Mouse (Mus musculus): ENCODE data around the gene Zfp385c.
"Not testable (repeated sequence)": the region's sequence is repeated elsewhere in the genome, so short reads cannot be mapped to it uniquely, and the experiment has no call there.

Zfp385c gene

DNA sequence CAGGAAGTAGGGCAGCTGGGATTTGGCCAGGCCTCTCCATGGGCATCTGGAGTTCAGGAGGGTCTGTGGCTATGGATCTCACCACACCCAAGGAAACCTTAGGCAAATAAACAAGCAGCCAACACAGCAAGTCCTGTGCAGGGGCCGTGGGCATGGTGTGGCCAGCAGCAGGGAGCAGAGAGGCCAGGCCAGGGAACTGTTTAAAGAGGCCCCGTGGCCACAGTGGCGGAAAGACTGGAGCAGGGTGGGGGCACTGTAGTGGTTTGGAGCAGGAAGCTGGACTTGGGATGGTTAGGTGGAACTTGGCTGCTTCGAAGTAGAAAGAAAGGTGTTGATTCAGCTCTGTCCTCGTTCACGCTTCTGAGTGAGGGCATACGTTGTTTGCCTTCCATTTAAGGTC is 5.0 kb downstream of the Zfp385c start:
- no peak for DNase-seq

DNA sequence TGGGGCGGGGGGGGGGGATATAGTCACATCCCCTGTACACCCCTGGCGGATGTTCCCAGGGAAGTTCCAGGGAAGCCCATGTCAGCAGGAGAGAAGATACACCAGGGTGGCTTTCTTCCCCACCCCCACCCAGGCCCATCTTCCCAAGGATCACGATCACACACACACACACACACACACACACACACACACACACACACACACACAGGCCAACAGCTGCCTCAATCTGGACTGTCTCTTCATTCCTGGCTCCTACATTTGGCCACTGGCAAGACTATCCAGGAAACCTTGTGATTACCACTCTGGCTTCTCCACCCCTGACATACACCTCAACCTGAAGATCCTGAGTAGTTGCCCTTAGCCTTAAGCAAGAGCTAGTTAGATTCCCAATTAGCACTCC is 6.9 kb downstream of the Zfp385c start:
- no peak for DNase-seq

DNA sequence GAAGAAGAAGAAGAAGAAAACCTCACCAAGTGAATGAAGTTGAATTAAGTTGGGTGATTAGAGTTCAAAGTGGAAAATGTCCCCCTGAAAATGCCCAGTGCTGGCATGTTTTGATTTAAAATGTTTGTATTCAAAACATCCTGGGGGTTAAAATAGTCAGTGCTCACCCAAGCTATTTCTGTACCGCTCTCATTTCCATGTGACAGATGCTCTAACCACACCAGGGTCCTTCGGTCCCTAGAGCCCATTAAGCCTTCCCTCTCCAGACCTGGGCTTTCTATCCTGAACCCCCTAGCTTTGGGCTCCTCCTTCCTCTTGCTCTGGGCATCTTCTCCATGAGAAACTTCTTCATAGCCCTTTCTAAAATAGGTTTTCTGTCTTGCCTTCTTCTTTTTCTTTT is 8.2 kb downstream of the Zfp385c start:
- no peak for DNase-seq

DNA sequence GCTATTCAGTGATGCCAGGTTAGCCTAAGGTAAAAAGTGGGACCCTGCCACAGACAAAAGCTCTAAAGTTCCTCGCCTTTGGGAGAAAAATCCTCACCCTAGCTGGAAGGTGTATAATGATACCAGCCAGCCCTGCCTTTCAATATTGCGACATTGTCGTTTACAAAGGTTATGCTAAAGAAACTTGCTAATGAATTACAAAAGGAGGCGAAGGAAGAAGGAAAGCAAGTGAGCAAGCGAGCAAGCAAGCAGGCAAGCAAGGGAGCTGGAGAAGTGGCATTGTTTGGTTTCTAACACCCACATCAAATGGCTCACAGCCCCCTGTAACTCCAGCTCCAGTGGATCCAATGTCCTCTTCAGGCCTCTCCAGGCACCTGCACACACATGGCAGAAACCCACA is 9.7 kb downstream of the Zfp385c start:
- DNase-seq = no peak

DNA sequence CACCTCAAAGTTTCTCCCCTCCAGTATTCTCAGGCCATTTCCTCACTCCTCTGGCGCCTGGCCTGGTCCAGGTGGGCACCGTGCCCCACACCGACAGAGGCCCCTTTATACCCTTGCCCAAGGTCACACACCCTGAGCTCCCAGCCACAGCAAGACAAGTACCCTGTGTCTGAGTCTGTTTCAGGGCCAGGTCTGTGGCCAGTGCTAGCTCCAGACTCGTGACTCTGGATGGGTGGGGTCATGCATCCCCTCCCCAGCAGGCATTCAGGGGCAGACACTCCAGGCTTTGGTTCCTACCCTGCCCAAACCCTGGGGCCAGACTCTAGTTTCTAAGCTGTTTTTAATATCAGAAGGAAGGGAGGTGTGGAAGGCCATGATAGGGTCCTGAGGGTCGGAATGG is 10.4 kb downstream of the Zfp385c start:
- DNase-seq = no peak

DNA sequence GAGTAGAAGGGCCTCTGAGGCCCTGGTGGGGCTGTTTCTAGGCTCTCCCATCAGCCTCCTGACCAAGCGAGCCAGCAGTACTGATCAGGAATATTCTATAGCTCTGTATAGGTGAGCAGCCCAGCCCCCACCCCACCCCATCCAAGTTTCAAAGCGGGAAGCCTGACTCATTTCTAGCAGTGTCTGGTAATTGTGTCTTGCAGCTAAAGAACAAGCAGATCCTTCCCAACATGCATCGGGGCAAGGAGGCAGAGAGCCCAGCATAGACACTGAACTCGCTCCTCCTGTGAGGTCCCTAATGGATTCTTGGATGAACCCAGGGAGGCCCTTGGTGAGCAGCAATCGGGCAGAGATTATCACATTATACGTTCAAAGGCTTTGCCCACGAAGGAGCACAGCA is 14.4 kb downstream of the Zfp385c start:
- no peak for DNase-seq

DNA sequence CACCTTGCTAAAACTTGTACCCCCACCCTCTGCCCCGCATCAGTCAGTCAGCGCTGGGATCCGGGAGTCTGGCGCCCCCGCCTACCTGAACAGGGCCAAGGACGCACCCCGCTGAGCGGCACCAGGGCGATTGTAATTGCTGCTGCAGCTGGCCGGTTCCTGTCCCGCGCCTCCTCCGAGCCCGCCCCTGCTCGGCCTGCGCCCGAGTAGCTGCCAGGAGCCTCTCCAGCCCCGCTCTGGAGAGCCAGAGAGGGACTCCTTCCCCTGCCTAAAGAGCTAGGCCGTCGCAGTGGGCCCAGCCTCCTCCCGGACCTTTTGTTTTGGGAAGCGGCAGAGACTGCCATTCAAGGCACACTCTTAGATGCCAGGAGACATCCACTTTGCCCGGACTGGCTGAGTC is 19.1 kb downstream of the Zfp385c start:
- no peak for DNase-seq

DNA sequence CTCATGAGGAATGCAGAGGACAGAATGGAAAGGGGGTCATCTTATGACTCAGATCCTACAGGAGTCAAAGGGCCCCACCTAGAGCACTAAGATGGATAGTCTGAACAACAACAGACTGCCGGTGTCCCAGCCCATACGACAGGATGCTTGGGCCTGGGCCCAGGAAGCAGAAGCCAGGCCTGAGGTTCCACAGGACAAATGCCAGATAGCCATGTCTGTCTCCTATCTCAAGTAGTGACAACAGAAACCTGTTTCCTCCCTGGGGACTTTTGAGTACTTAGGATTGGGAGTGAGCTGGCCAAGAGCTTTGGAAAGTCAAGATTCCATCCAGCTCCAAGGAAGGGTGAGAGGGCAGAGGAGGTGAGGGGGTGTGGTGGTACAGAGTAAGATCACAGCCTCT is 20.3 kb downstream of the Zfp385c start:
- no peak for DNase-seq

DNA sequence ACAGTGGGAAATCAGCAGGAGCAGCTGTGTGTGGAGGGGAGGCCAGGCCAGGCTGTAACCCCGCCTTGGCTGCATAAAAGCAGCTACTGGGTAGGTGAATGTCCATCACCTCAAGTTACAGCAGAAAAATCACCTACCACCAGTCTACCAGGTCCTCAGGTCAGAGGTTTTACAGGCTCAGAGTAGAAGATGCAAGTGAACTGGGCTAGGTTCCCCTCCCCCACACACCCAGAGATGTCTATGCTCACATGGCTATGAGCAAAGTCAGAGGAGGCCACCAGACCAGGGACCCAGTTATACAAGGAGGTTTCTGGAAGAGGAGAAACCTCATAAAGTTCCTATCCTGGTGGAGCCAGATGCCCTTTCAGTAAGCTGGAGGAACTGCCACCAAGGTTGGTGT is 21.2 kb downstream of the Zfp385c start:
- DNase-seq = no peak

DNA sequence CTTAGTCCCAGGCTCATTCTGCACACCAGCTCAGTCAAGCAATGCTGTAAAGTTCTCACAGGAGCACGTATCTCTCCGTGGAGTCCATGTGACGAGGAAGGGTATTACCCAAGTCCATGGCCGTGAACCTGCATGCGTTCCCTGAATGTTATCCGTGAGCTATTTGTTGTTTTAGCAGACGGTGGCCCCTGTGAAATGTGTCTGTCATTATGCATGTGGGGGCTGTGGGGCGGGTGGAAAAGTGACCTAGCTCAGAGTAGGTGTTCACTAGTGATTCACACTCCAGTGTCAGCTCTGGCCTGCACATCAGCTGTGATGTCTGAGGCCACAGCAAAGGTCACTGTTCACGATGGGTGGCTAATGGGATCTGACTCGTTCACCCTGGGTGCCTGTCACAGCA is 32.4 kb downstream of the Zfp385c start:
- DNase-seq = no peak

DNA sequence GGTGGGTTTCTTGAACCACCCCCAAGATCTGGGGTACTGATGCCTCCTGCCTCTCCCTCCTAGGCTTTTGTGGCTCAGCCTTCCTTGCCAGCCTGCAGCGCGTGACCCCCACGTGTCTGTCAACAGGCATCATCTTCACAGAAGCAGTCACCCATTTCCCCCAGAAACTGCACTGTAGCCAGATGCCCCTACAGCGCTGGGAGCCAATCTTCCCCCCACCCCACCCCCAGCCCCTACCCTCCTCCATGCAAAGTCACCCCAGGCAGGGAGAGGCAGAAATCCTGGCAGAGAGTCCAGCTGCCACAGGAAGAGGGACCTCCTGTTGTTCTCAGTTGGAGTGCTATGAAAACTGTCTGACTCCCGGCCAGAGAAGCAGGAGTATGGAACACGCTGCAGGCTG is 35.8 kb downstream of the Zfp385c start:
- no peak for DNase-seq

DNA sequence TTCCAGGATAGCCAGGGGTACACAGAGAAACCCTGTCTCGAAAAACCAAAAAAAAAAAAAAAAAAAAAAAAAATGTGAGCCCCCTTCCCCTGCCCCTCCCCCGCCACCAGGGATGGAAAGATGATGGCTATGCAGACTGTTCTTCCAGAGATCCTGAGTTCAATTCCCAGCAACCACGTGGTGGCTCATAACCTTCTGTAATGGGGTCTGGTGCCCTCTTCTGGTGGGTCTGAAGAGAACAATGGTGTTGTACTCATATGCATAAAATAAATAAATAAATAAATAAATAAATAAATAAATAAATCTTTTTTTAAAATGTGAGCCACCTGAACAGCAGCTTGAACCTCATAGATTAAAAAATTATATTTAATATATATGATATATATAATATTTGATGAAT is 36.7 kb downstream of the Zfp385c start:
- DNase-seq = not testable (repeated sequence)

DNA sequence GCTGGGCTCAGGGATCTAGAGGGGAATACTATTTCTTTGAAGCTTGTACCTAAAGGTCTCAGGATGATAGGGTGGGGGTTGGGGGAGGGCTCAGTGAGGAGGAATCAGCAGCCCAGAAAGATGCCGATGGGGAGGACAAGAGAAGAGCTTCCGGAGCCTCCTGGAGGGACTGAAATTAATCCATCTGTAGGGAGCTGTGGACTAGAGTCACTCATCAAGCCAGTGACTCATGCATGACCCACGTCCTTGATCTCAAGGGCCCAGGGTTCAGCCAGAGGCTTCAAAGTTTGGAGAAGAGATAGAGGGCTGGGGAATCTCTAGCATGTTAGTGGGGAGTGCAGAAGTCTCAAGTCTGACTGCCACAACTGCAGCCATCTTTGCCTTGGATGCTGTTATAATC is 40.5 kb downstream of the Zfp385c start:
- no peak for DNase-seq

DNA sequence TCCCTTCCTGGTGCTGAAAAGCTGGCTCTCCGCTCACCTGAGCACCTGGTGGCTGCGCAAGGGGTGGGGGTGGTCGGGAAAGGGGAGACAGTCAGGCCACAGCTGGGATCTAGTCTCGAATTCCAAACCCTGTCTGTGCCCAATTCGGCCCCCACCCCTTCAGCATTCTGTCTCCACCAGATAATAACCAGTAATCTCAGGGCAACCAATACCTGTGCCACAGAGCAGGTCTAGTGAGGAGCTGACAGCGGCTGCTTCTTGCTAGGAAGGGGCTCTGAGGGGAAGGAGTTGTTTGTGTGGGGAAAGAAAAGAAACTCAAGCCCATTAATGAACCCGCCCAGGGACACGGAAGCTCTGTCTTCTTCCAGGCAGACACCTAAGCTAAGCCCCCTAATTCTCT is 41.0 kb downstream of the Zfp385c start:
- DNase-seq = no peak

DNA sequence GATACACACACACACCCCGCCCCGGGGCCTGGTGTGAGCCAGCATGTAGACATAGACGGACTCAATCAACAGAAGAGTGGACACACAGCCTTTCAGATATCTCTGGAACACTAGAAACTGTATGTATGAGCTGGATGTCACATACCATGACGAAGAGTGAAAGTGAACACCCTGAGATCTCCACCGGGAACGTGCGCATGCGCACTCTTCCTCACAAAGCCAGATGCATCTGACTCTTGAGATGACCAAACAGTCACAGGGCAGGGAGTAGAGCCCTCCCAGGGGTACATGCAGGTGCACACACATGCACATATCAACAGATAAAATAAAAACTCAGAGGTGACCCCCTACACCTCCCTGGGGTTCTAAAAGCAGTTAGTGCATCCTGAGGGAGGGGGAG is 43.9 kb downstream of the Zfp385c start:
- no peak for DNase-seq

DNA sequence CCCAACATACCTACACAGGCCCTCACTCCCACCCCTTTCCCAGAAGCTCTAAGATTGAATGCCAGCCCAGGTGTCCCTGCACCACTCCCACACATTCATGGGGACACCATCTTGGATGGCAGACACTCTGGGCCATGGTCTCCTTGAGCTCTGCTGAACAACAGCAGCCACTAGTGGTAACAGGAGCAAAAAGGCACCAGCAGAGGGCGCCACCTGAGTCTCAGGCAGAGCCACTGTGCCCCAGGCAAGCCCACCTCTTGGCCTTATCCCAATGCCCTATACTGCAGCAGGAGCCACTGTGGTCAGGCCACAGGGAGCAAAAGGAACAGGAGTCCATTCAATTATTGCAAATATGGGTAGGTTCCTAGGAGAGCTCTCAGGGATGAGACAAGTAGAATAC is 46.0 kb downstream of the Zfp385c start:
- peak in 1 of 2 experiments; percentile 52 for DNase-seq

DNA sequence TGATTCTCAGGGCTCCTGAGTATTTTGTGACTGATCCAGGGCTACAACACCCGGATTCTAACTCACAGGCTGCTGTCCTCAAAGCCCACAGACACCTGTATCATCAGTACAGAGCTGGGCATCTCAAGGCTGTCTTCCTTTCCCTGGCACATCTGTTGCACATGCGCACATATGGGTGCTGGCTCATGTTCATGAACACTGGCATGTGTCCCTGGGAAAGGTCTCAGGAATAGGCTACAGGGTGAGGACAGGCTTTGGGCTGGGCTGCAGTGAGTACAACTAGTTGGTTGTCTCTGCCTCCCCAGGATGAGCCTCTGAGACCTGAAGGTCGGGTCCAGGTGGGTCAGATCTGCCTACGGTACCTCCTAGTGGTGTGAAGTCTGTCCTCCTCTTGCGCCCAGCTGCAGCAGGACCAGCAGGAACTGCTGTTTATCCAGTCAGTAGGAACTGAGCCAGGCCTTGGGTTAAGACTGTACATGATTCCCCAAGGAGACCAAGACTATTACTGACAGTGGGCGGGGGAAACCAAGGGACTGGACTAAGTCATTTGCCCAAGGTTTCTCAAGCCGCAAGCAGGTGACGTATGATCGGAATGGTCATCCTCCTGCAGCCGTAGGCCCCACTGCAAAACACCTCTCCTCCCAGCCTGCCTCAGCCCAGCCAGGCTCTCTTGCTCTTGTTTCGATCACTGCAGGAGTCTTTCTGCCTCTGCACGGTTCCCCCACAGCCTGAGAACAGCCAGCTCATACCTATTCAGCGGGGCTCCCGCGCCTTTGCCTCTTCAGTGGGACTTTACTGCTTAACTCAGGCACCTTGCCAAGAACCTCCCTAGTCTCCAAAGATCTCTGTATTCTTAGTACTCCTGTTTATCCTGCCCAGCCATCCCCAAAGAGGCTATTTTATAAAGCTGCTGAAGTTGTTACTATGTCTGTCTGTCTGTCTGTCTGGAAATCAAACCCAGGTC is 48.4 kb downstream of the Zfp385c start:
- DNase-seq = no peak

DNA sequence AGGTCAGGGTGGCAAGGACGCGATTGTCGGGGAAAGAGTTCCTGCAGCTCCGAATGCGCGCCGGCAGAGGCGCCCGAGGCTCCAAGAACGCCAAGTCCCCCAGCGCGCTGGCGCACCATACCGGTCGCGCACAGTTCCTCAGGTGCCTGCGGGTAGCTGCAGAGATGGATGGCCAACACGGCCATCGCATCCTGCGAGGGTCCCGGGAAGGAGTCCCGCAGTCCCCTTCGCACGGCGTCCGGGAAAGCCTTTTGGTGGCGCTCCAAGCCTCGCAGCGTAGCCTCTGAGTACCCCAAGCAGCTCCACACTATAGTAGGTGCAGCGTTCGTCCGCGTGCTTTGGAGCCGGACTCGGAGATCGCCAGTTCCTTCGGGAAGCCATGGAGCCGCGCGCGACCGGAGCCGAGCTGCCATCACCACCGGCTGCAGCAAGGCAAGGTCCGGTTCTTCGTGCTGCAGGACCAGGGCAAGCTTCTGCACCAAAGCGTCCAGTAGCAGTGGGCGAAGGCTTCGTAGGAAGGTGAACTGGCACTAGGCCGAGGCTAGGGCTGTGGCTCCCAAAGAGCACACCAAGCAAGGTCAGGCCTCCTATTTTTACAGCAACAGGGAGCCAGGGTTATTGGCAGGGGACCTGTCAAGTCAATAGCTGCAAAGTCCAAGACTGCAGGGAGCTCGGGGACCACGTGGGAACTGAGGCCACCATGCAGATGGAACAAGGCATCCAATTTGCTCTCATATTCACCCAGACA is 51.9 kb downstream of the Zfp385c start:
- peak; percentile 11 to 26 for DNase-seq

DNA sequence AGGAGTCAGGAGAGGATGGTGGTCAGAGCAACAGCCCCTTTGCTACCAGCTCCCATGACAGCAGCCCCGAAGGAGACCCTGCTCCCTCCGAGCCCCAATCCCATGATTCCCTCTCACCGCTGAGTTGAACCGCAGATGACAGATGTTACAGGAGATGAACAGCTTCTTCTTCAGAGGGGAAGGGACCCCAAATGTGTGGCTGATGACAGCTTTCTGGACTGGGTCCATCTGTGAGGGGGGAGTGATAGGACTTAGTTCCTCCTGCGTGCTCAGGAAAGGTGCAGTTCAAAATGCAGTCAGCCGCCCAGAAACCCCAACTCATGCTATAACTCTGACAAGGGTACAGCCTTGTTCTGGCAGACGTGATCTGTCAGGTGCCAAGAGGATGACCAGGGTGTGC is 57.7 kb downstream of the Zfp385c start:
- no peak for DNase-seq

DNA sequence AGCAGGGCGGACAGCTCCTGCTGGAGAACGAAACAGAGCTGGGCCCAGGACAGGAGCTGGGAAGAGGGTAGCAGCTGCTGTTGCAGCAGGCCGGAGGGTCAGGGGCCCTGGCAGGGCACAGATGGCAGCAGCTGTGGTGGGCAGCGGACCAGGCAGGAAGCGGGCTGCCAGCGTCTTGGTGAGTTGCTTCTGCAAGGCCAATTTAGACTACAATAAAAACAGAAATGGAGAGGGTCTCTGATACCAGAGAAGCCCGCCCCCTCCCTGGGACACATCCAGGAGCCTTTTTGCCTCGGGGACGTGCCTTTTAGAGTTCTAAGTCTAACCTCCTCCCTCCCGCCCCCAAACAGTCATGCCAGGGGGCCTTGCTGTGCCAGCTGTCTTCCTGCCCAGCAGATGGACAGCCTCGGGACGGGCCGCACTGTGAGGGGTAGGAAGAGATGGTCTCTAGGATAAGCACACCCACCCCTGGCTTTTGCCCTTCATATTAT is 63.3 kb downstream of the Zfp385c start:
- no peak for DNase-seq

DNA sequence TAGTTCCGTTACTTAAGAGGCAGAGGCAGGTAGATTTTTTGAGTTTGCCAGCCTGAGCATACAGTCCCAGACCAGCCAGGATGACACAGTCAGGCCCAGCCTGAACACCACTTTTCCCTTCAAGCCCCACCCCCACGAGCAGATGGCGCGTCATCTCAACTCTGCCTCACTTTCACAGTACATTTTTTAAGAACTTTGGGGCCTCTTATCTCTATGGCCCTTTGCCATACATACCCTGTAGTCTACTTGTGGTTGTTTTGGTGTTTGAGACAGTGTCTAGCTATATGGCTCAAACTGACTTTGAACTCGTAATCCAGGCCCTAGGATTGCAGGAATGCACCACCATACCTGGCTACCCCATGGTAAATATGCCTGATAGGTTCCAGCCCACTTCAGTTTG is 64.2 kb downstream of the Zfp385c start:
- no peak for DNase-seq

DNA sequence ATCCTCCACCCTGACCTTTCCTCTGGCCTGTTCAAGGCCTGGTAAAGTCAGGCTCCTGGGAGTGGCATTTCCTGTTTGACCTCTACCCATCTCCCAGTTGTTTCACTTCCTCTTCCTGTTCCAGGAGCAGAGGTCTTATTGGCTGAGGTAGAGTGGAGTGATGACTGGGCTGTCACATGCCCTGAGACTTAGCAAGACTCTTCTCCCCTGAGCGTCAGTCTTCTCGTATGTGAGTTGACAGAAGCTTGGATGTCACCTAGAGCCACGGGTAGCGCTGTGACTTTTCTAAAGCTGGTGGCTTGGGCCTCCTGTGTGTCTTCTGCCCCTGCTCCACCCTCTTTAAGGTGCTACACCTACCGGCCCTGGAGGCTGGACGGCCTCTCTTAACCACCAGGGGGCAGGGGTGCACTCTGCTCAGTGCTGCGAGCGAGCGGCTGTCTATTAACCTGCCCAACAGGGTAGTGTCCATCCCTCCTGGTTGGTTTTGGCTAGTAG is 65.5 kb downstream of the Zfp385c start:
- peak; percentile 69 to 86 for DNase-seq

DNA sequence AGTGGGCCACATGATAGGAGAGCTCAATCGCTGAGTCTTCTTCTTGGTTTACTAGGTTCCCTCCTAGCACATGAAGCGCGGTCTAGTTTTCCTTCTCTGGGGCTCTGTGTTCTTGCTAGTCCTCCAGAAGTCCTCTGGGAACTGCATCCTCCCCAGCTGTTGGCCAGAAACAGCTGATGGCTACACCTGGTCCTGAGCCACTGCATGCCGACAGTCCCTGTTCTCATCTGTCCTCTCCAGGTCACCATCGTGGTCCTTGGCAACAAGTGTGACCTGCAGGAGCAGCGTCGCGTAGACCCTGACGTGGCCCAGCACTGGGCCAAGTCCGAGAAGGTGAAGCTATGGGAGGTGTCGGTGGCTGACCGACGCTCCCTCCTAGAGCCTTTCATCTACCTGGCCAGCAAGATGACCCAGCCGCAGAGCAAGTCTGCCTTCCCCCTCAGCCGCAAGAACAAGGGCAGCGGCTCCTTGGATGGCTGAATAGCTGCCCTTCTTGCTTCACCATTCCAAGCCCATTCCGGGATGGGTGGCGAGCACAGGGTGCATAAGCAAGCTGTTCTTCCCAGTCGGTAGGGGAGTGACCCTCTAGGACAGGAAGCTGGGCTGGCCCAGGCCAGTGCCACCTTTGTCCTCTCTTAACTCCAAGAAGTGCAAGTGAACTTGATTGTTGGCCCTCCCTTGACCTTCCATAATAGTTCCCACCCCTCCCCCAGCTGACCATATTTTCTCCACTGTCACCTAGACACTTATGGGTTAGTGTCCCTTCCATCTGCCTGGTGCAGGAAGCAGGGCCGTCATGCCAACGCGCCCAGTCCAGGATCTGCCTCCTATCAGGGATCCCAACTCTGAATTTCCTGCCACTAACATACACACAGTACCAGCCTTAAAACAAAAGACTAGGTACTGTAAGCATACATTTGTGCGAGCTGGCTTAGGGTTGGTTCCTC is 66.2 kb downstream of the Zfp385c start:
- DNase-seq = no peak
